Mouse (Mus musculus) erythroblast, embryonic 14.5 days (primary cell): ENCODE measurements around the gene Dip2c.

Experiments
- GATA1 ChIP-seq: IDR thresholded peaks from 2 replicates; pipeline ENCODE4 v1.6.1; 2012; ENCODE audit warnings: low read length, inconsistent platforms, mixed read lengths
- TAL1 ChIP-seq: IDR thresholded peaks from 3 replicates; pipeline ENCODE4 v1.6.1; 2012; ENCODE audit warnings: low read length, inconsistent platforms, mixed read lengths

DNA sequence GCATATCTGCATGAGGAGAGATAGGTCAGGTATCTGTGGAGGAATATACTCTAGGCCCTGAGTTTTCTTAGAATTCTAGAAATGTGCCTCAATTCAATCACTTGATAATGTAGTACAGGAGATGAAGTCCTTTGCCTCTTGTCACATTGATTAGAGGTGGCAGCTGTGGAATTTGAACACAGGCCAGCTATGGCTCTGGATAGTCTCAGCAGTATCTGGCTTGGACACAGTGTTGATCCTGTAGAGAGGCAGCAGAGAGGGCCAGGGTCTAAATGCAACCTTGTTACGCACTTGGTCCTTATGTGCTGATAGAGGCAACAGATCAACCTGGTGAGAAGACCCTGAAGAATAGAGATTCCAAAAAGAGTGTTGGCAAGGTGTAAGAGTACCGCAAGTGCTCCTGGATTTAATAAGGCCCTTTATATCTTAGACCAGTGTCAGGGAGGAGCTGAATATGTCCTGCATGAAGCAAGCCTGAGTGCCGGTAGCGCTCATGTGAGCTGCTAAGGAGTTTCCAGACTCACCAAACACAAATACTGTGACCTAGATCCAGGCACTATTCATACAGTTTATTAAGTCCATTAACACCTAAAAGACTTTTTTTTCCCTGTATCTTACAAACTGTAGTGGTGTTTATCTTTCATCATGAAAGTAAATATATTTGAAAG, 170.3 kb downstream of the Dip2c start:
- no peak for TF ChIP-seq GATA1
- no peak for TF ChIP-seq TAL1
